Mouse (Mus musculus): Measurements from ENCODE around the gene Cd300ld. TPM values are rescaled to one million over a fixed set of nuclear protein-coding genes. Genes with fewer than 3 reads are reported as not detected.

The Cd300ld gene
- not detected for polyA plus RNA-seq (2017; shearing (Covaris generic))

DNA sequence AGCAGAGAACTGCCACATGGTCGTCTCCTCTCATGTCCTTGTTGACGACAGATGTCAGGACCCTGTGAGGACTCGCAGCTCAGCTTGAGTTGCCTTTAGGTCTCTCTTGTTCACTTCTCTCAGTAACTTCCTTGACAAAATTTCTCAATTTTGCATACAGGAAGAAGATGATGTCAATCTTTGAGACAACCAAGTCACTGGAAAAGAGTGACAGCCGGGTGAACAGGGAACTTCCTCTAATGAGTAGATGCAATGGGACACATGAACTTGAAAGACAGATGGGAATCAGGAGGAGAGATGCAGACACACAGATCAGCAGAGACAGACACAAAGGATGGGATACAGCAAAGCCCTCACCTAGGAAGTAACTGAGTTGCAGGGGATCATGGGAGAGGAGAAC, at the start of gene Cd300ld:
Gene Cd300ld (minus strand): TSS at position 130 of the 400 bp plus-strand sequence.

DNA sequence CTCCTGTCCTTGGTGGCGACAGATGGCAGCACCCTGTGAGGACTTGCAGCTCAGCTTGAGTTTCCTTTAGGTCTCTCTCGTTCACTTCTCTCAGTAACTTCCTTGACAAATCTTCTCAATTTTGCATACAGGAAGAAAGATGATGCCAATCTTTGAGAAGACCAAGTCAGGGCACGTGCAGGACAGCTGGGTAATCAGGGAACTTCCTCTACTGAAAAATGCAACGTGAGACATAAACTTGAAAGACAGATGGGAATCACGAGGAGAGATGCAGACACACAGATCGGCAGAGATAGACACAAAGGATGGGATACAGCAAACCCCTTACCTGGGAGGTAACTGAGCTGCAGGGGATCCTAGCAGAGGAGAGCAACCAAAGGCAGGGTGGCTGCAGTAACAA, 47.9 kb upstream of the Cd300ld start, which contains the start of gene Cd300ld5:
Gene Cd300ld5 (minus strand): TSS at position 101 of the 400 bp plus-strand sequence.

DNA sequence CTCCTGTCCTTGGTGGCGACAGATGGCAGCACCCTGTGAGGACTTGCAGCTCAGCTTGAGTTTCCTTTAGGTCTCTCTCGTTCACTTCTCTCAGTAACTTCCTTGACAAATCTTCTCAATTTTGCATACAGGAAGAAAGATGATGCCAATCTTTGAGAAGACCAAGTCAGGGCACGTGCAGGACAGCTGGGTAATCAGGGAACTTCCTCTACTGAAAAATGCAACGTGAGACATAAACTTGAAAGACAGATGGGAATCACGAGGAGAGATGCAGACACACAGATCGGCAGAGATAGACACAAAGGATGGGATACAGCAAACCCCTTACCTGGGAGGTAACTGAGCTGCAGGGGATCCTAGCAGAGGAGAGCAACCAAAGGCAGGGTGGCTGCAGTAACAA, 37.2 kb upstream of the Cd300ld start, which contains the start of gene Cd300ld4:
Gene Cd300ld4 (minus strand): TSS at position 101 of the 400 bp plus-strand sequence.

DNA sequence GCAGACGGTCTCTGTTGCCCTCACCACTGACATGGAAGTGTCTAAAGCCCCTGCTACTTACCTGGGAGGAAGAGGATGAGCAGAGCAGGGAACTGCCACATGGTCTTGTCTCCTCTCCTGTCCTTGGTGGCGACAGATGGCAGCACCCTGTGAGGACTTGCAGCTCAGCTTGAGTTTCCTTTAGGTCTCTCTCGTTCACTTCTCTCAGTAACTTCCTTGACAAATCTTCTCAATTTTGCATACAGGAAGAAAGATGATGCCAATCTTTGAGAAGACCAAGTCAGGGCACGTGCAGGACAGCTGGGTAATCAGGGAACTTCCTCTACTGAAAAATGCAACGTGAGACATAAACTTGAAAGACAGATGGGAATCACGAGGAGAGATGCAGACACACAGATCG, 26.4 kb upstream of the Cd300ld start, which contains the start of gene Cd300ld2:
Gene Cd300ld2 (minus strand): TSS at position 101 of the 400 bp plus-strand sequence.

DNA sequence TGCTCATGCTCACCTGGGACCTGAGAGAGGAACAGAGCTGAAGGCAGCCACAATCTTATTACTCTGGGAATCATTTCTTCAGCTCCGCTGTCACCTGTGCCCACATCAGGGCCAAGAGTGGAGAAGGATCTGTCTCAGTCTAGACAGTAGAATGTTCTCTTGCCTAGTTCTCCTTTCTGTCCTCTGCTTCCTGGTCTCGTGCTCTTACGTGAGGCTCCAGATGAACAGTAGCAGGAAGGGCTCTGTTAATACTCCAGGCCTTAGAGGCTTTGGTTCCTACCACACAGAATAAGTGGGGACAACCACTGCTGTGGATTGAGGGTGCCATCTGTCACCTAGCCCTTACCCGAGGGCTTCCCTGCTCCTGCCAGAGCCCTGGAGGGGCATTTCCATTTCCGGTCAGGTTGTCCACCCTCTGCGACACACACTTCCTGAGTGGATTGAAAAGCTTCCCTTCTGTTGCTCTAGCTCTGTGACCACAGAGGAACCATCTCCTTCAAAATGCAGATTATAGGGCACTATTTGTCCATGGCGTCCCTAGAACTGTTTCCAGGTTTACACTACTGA, 11.8 kb upstream of the Cd300ld start, which contains the start of gene Cd300c2:
Gene Cd300c2 (minus strand): TSS at position 407 of the 567 bp plus-strand sequence.

DNA sequence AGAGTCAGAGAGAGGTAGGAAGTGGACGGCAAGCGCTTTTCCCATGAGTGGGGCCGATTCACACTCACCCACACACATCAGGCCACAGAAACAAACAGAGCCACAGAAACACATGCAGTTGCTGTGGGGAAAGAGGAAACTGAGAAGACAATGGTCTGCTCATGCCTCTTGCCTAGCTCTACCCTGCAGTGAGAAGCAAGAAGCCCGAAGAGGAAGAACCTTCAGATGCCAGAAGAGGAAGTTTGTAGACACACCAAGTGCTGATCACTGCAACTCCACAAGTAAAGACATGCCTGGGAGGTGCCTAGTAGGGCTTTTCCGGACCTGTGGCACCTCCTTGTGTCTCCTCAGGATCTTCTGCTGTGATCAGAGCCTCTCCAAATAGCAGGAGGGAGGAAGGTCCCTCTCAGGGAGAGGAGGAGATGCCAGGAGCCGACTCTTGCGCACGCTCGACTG, 20.9 kb downstream of the Cd300ld start, which contains the start of gene Cd300c:
Gene Cd300c (minus strand): TSS at position 406 of the 456 bp plus-strand sequence.

DNA sequence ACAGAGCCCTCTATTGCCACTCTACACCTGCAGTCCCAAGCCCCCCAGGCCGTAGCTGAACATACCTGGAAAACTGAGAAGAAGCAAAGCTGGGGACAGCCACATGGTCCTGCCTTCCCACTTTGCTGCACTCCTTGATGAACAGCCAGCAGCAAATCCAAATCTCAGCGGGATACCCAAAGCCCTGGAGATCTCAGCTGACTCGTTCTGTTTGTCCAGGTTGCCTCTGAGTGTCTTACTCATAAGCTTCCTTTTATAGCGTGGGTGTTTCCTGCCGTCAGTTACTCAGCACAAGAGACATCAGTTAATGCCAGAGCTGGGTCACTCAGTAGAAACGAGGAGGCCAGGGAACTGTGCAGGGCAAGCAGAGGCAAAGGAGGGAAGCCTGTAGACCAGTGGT, 55.6 kb downstream of the Cd300ld start, which contains the start of gene Cd300lb:
Gene Cd300lb (minus strand): TSS at position 243 of the 400 bp plus-strand sequence.

Other genes starting within 250 kb of the Cd300ld start
- not detected for gene Kif19a, start 224.5 kb downstream of the Cd300ld start, polyA plus RNA-seq (2017; shearing (Covaris generic))
- gene Btbd17, start 194.0 kb downstream of the Cd300ld start, polyA plus RNA-seq (2017; shearing (Covaris generic)), result 0.42 TPM
- not detected for gene Gpr142, start 191.0 kb downstream of the Cd300ld start, polyA plus RNA-seq (2017; shearing (Covaris generic))
- gene Gprc5c, start 138.8 kb downstream of the Cd300ld start, polyA plus RNA-seq (2017; shearing (Covaris generic)), result not detected
- gene Cd300a, start 99.9 kb downstream of the Cd300ld start, polyA plus RNA-seq (2017; shearing (Covaris generic)), result 0.07 TPM
- not detected for gene Cd300lb, start 55.5 kb downstream of the Cd300ld start, polyA plus RNA-seq (2017; shearing (Covaris generic))
- gene Cd300c, start 20.8 kb downstream of the Cd300ld start, polyA plus RNA-seq (2017; shearing (Covaris generic)), result not detected
- not detected for gene Cd300c2, start 12.0 kb upstream of the Cd300ld start, polyA plus RNA-seq (2017; shearing (Covaris generic))
- not detected for gene Cd300ld2, start 26.3 kb upstream of the Cd300ld start, polyA plus RNA-seq (2017; shearing (Covaris generic))
- gene Cd300ld4, start 37.1 kb upstream of the Cd300ld start, polyA plus RNA-seq (2017; shearing (Covaris generic)), result not detected
- gene Cd300ld5, start 47.8 kb upstream of the Cd300ld start, polyA plus RNA-seq (2017; shearing (Covaris generic)), result not detected
- not detected for gene Cd300ld3, start 58.5 kb upstream of the Cd300ld start, polyA plus RNA-seq (2017; shearing (Covaris generic))
- gene Cd300e, start 72.3 kb upstream of the Cd300ld start, polyA plus RNA-seq (2017; shearing (Covaris generic)), result not detected
- gene Rab37, start 101.5 kb upstream of the Cd300ld start, polyA plus RNA-seq (2017; shearing (Covaris generic)), result 73.7 TPM
- 0.52 TPM for gene Cd300lf, start 144.1 kb upstream of the Cd300ld start, polyA plus RNA-seq (2017; shearing (Covaris generic))
- 179 TPM for gene Slc9a3r1, start 173.4 kb upstream of the Cd300ld start, polyA plus RNA-seq (2017; shearing (Covaris generic))
- gene Tmem104, start 197.6 kb upstream of the Cd300ld start, polyA plus RNA-seq (2017; shearing (Covaris generic)), result 11.8 TPM
- 7.1 TPM for gene Nat9, start 197.9 kb upstream of the Cd300ld start, polyA plus RNA-seq (2017; shearing (Covaris generic))